Mouse (Mus musculus) liver, adult (tissue): ENCODE results near the gene Gbp5.

Source experiments
- GATA4 ChIP-seq: IDR thresholded peaks from 2 replicates; pipeline ENCODE4 v1.6.1; 2014; ENCODE audit warnings: mild to moderate bottlenecking, low read length; ENCODE audit not compliant: insufficient replicate concordance

Gbp5 gene

GRCm38 (mm10) chr3:142530087-142530953, 36.5 kb downstream of the Gbp5 start, which contains the start of gene Gbp7:
Gbp7 (plus strand) TSS chr3:142530342.
- TF ChIP-seq GATA4 = no peak

DNA sequence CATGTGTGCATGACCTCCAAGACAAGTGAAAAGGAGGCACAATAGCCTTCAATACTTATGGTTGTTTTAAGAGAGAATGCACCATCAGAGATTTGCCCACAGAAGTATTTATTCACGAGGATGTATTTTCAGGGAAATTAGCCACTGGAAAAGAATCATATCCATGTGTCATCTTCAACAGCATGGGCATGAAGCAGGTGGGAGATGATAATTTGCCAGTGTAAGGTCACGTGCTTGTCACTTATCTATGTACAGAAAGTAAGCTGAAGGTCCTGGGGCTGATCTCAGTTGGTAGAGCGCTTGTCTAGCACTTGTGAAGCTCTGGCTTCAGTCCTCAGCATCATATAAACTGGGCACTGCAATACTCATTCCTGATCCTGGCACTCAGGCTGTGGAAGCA, 37.8 kb downstream of the Gbp5 start:
- no peak for TF ChIP-seq GATA4

GRCm38 (mm10) chr3:142533185-142533584, 39.4 kb downstream of the Gbp5 start:
- TF ChIP-seq GATA4 = no peak

- TF ChIP-seq GATA4 = no peak
Measured at GRCm38 (mm10) chr3:142535667-142536066, 41.9 kb downstream of the Gbp5 start.

DNA sequence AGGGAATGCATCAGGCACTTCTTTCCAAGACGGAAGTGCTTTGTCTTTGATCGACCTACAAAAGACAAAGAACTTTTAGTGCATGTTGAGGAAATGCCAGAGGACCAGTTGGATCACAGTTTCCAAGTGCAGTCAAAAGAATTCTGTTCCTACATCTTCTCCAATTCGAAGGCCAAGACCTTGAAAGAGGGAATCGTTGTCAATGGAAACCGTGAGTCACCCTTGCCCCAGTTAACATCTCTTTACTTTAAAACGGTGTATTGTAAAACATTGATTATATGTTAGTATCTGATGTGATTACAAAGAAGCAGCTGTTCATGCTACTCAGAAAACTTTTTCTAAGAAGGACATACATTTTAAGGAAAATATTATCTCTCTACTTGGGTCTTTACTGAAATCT, 47.6 kb downstream of the Gbp5 start:
- TF ChIP-seq GATA4 = no peak

DNA sequence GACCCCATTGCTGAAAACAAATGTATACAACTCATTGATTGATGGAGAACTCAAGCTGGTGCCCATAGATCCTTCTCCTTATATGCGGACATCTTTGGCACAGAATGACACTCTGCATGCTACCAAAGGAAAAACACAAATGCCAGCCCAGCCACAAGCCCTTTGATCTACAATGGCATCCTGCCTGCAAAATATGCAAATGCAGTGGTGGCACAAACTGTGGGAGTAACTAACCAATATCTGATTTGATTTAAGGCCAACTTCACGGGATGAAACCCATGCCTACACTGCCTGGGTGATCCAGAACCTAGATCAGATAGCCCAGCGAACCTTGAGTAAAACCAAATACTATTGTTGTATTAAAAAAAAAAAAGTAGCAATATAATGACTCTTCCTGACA, 52.9 kb downstream of the Gbp5 start:
- no peak for TF ChIP-seq GATA4

GRCm38 (mm10) chr3:142550052-142550676, 56.4 kb downstream of the Gbp5 start:
- TF ChIP-seq GATA4 = no peak

DNA sequence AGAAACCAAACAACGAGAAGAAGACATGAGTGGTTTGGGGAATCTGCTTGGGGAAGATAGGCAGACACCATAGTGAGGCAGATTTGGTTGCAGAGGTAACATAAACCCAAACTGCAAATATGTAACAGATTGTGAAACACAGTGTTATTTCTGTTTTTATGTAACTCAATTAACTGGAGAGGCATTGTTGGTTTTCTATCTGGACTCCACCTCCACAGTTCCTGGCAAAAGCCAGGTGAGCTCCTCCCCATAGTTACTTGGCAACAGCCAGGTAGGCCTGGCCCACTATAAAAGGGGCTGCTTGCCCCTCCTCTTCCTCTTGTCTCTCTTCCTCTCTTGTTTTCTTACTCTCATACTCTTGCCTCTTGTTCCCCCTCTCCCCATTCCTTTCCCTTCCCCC, 60.8 kb downstream of the Gbp5 start:
- no peak for TF ChIP-seq GATA4

GRCm38 (mm10) chr3:142555623-142556022, 61.8 kb downstream of the Gbp5 start:
- TF ChIP-seq GATA4 = no peak

DNA sequence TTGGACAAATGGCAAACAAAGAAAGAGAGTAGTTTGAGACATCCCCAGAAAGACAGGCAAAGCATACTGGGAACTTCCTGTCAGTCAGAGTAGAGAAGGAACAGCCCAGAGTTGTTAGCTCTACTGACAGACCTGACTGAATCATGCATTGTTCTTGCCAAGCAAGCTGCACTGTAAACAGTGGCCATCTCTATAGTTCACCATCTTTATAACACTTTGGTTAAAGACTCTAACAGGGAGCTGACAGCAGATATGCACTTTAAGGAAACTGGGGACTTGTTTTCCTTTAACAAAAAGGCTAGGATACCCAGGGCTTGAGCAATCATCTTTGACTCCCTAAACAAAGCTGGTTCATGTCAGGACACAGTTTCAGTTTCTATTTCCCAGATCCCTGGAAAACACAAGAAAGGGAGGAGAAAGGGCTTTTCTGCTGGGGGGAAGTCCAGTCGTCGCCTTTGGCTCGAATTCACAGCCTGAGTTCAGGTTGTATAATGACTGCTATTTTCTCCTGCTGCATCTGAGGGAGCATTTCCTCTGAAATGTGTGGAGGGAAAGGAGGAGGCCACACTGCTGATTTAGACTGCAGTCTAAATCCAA, 66.0 kb downstream of the Gbp5 start, which contains the start of gene Gbp3:
Gene Gbp3 (plus strand): TSS at position 395 of the 597 bp plus-strand sequence.
- no peak for TF ChIP-seq GATA4

DNA sequence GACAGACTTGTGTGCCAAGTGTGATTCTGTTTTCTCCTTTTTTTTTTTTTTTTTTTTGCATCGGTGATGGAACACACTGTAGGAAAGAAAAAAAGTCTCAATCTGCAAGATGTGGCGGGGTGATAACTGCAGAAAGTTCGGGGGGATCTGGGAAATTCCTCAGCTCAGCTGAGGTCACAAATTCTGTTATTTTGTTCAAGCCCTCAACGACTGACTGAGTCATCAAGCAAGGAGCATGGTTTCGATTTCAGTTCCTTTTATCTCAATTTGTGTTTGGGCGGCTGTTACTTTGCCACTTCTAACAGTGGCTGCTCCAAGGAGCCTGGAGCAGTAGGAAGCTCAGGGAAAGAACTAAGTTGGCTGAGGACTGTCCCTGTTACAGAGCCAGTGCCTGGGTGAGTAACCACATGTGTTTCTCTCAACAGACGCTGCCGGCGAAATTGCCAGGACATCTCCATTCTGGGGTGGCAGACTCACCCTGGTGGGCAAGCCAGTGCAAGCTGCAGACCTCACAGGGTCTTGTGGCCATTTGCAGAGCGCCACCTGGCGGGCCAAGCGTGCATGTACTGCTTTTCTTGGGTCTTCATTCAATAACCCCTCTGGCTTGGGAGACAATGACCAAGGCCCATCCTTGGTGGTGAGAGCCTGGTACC, 66.6 kb downstream of the Gbp5 start:
- no peak for TF ChIP-seq GATA4

DNA sequence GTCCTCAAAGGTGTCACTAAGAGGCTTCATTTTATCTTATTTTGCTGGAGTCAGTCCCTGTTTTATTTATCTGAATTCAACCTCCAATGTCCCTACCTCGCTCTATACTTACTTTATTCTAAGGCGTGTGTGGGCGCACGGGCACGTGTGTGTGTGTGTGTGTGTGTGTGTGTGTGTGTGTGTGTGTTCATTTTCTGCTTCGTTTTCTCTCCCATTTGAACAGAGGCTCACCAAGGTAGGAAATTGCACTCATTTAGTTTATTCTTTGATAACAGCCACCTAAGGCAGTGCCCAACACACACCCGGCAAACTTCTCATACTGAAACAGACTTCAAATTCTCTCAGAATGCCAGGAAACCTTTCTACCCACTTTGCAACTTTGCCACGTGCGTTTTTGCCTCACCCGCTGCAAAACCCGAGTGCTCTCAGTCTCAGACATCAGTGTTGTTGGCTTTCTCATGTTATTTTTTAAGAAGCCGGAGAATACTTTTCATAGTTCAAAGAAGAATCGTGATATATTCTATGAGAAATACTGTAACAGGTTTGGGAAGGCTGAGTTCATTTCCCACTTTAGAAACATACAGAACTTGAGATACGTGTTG, 67.4 kb downstream of the Gbp5 start:
- TF ChIP-seq GATA4 = no peak

DNA sequence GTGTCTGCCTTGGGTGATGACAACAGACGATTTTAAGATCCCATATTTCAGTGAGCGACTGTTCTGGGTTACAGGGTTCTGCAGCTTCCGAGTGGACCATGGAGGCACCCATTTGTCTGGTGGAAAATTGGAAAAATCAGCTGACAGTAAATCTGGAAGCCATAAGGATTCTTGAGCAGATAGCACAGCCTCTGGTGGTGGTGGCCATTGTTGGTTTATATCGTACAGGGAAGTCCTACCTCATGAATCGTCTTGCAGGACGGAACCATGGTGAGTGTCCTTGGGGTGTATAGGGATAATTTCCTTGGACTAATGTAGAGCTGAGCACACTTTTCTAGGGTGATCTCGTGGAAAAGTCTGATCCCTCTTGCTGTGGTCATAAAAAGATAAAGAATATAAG, 67.9 kb downstream of the Gbp5 start:
- TF ChIP-seq GATA4 = no peak

DNA sequence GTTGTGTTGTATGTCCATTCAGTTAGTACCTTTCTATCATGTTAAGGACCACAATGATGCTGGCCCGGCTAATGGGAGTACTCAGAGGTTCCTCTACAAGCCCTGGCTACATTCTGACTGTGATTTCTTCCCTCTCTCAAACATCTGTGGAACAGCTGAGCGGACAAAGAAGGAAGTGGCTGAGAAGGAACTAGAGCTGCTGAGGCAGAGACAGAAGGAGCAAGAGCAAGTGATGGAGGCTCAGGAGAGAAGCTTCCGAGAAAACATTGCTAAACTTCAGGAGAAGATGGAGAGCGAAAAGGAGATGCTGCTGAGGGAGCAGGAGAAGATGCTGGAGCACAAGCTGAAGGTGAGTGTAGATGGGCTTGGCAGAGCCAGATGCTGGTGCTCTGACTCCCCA, 77.0 kb downstream of the Gbp5 start:
- no peak for TF ChIP-seq GATA4
